Mouse (Mus musculus) heart, adult 8-10 months (tissue): ENCODE measurements around the gene Trmt61a. TPM values are rescaled to one million over a fixed set of nuclear protein-coding genes. Genes with fewer than 3 reads are reported as not detected.
A peak's percentile ranks its signal among the peaks of the same experiment; 100 is the strongest.
"Not testable (repeated sequence)": the region's sequence is repeated elsewhere in the genome, so short reads cannot be mapped to it uniquely, and the experiment has no call there.

Source experiments
- DNase-seq: peaks from one replicate; pipeline ENCODE4 v3.0.0; 2022; ENCODE audit warnings: low spot score
- total RNA-seq, 4 experiments: library from RNA; stranded (reverse); gene quantifications; 2 replicates each; pipeline ENCODE4 v1.2.4; 2022

Gene Trmt61a
- total RNA-seq, 4 experiments from 2014 or later, result 4.0 to 5.9 (median 4.9) TPM

GRCm38 (mm10) chr12:111697708-111698107, 19.8 kb downstream of the Trmt61a start:
- no peak for DNase-seq

DNA sequence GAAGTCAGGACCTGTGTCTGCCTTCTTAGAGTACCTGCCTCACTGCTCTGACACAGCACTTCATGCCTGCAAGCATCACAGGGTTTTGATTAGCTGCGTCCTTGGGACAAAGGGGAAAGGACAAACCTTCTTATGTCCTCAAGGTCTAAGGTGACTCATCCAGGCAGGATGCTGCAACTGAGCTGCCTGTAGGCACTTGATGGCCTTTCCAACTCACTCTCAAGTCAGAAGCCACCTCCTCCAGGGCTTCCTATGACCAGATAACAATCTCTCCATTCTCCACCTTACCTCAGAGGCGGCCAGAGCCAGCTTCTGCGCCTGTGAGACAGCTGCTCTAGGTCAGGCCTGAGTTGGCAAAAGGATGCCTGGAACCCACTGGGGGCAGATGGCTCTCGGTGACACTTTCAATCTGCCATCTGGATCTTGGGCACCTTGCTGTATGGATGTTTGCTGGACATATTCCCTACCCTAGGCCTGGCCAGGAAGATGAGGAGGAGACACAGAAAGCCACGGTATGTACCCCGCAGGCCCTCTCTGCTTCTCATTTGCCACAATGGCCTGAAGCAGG, 20.5 kb downstream of the Trmt61a start:
- no peak for DNase-seq

DNA sequence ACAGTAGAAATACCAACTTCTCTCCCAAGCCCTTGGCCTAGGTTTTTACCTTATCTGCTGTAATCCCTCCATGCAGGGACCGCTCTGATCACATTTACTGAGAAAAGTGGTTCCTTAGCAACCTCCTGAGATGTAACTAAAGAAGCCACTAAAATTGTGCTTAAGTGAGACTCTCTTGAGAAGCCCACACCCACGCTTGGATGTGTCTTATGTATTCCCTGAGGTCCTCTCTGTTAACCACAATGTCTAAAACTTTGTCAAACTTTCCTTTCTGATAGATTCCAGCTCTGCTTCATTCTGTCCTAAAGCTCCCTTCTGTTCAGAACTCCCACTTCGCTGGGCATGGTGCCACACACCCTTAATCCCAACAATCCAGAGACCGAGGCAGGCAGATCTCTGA, 21.6 kb downstream of the Trmt61a start:
- DNase-seq, result no peak

DNA sequence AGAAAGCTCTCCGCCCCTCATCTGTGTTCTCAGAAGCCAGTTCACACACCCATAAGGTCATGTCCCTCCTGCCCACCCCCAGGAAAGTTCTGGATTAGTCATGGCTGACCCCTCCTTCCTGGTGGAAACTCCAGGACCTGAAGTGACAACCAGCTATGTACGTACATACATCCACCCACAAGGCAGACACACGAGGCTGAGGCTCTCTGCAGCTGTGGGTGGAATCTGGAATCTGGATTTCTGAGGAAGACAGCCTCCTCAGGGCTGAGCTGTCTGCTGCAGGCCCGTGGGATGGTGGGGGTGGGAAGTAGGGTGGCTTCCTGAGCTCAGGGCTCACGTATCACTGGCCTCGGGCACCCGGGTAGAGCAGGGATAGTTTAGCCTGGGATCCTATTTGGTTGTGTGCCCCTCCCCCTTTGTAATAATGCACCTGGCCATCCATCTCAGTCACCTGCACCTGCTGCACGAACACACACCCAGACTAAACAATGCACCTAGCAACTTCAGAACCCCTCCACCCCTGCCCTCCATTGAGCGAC, 23.1 kb downstream of the Trmt61a start:
- DNase-seq, result no peak

DNA sequence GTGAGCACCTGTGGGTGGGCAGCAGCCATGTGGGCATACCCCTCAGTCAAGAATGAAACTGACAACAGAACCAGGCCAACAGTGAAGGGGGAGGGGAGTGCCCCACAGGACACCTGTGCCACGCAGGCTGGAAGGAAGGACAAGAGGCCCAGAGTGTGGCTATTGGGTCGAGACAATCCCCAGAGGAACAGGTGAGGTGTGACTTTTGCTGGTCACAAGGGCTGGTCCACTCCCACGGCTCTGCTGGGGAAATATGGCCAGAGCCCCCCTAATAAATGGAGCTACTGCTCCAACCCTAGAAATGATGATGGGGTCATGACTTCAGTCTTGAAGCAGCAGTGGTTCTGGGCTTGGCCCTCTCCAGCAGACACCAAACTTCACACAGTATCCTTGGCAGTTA, 25.4 kb downstream of the Trmt61a start:
- DNase-seq, result no peak

- peak; percentile 78 for DNase-seq
These were observed 26.7 kb downstream of the Trmt61a start for GRCm38 (mm10) chr12:111704609-111705008.

DNA sequence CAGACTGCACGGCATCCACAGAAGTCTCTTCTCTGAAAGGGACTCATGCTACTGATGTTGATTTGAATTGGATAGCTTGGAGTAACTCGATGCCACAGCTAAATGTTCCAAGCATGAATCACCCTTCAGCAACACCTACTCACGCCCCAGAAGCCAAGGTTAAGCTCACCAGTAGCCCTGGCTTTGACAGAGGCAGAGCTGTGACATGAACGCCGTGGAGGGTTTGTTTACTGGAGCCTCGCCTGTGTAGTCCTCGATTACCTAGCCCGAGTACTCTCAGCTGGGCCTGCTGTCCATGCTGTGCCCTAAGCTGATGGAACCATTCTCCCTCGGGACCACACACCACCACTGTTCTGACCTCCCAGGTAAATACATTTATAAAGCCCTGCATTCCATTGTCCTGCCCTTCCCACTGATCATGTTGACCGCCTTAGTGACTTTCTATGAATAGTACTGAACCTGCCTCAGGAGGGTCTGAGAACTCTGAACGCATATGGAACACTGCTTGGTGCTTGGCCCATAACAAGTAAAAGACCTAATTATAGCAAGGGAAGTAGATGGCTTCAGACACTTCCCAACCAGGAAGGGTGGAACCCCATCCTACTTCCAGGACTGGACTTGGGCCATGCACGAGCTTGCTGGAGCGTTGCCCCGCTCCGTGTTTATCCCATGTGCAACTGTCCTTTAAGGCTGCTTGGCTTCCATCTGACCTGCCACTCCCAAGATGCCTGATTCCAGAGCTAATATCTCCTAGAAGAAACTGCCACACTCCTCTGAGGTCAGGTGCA, 27.5 kb downstream of the Trmt61a start:
- DNase-seq, result peak; percentile 91

DNA sequence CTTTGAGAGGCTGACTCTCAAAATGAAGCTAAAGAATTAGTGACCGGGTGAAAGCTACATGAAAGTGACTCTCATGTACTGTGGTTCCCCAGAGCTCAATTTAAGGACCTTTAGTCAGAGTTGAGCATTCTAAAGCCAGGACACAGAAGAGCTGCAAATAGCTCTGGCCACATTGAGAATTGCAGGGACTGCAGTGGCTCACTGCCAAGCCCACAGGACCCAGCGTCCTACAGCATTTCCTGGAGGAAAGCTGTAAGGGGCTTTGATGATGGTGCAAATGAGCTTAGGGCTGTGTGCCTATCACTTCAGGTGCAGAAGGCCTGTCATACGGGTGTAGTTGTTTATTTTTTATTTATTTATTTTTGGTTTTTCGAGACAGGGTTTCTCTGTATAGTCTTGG, 30.3 kb downstream of the Trmt61a start:
- no peak for DNase-seq

DNA sequence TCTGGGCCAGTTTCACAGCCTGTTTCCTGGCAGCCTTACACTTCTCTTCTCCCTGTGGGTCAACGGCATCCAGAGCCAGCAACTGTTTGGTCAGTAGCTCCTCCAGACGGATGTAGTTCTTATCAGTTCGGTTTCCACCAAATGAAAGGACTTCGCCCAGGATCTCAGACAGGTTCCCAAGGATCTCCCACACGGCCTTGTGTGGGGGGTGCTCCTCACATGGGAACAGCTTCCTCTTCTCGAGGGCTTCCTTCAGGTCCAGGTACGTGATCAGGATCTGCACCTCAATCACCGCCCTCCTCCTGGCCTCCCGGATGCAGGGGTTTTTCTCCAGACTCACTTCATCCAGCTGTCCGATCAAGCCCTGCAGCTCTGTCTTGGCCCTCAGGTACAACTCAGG, 32.2 kb downstream of the Trmt61a start:
- DNase-seq, result no peak

GRCm38 (mm10) chr12:111712476-111712875, 34.6 kb downstream of the Trmt61a start:
- DNase-seq, result no peak

- peak; percentile 90 for DNase-seq
These were observed 35.2 kb downstream of the Trmt61a start, which contains the start of the genes Bag5 and Apopt1 for GRCm38 (mm10) chr12:111713004-111713651. Bag5 (minus strand) TSS chr12:111713257. Apopt1 (plus strand) TSS chr12:111713261.

GRCm38 (mm10) chr12:111713880-111714279, 36.0 kb downstream of the Trmt61a start:
- DNase-seq, result not testable (repeated sequence)

- DNase-seq, result no peak
These were observed 38.6 kb downstream of the Trmt61a start for GRCm38 (mm10) chr12:111716505-111716904.

- DNase-seq, result no peak
These were observed 40.8 kb downstream of the Trmt61a start for GRCm38 (mm10) chr12:111718656-111719055.

GRCm38 (mm10) chr12:111720222-111720621, 42.3 kb downstream of the Trmt61a start:
- DNase-seq, result no peak

- DNase-seq, result no peak
These were observed 44.7 kb downstream of the Trmt61a start for GRCm38 (mm10) chr12:111722654-111723053.

- peak; percentile 80 for DNase-seq
These were observed 46.9 kb downstream of the Trmt61a start for GRCm38 (mm10) chr12:111724638-111725337.

DNA sequence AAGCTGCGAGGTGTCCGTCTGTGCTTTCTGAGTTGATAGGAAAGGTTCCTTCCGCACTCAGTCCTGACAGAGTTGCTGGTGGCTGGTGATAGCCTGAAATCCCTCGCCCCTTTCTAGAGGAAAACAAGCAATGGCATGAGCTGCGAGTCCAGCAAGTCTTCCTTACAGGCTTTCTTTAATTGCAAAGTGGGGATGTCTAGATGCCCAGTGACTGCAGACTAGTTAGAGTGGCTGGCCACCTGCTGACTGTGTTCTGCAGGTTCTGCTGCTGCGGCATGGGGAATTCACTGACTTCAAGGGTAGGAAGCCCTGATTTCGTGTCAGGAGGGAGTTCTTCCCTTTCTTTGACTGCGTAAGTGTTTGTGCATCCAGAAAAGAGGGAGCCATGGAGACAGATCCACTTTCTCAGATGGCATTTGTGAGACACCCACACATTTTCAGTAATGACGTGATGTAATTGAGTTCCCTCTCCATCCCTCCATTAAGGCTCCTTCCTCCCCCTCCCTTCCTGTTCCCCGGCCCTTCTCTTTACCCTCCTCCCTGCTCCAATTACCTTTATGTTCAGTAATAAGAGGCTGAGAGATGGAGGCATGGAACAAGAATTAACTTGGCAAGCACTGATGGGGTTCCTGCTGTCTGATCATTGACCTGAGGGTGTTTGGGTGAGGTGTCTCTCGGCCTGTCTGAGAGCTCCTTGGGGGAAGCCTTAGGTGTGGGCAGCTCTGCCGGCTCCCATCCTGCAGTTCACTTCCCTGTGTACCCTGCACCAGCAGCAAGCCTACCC, 47.6 kb downstream of the Trmt61a start:
- no peak for DNase-seq

GRCm38 (mm10) chr12:111726122-111726463, 48.2 kb downstream of the Trmt61a start:
- DNase-seq, result peak; percentile 82

- DNase-seq, result no peak
These were observed 50.1 kb downstream of the Trmt61a start for GRCm38 (mm10) chr12:111727956-111728355.
